Mouse (Mus musculus): ENCODE measurements around the gene BC034090.

The BC034090 gene

DNA sequence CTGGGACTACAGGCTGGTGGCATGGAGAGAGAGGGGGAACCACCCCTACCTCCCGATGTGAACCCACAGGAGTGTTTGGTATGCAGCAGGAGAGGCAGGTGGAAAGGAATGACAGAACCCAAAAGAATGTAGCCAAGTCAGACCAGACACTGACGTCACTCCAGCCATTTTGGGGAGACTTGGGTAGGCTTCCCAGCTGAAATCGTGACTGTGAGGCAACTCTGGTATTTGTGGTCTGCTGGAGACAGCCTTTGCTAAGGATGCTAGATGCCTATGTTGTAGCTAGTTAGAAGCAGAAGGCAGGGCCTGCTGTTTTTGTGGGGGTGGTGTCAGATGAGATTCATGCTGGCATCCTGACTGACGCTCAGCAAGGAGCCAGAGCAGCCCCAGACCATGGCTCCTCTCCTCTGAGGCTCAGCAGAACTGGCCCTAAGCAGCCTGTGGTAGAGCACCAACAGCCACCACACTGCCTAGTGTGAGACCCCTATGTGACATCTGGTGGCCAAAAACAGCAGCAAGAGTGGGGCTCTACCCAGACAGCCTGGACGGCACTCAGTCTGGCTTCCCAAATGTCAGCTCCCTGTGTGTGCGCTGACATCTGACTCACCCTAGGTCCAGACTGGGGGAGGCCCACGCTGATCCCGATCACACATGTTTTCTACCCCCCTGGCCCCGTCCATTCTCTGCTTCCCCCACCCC, 29.0 kb downstream of the BC034090 start:
- DNase-seq (ENCODE audit: low spot score): no peak

DNA sequence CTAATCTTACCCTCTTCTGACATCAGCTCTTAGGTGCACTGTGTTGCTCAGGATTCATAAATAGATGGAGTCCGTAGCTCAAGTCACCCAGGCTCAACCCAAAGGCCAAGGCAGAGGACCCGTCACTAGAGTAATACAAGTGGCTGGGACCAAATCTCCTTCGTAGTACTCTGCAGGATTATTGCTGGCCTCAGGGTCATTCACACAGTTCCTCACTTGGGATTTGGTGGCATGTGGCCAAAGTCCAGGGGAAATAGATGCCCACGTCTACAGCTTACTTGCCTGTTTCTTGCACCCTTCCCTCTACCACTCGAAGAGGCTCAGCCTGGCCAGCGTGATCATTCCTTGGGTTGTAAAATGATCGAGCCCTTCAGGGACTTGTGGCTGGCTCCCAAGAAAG, 30.3 kb downstream of the BC034090 start:
- no peak for DNase-seq (ENCODE audit: low spot score)

DNA sequence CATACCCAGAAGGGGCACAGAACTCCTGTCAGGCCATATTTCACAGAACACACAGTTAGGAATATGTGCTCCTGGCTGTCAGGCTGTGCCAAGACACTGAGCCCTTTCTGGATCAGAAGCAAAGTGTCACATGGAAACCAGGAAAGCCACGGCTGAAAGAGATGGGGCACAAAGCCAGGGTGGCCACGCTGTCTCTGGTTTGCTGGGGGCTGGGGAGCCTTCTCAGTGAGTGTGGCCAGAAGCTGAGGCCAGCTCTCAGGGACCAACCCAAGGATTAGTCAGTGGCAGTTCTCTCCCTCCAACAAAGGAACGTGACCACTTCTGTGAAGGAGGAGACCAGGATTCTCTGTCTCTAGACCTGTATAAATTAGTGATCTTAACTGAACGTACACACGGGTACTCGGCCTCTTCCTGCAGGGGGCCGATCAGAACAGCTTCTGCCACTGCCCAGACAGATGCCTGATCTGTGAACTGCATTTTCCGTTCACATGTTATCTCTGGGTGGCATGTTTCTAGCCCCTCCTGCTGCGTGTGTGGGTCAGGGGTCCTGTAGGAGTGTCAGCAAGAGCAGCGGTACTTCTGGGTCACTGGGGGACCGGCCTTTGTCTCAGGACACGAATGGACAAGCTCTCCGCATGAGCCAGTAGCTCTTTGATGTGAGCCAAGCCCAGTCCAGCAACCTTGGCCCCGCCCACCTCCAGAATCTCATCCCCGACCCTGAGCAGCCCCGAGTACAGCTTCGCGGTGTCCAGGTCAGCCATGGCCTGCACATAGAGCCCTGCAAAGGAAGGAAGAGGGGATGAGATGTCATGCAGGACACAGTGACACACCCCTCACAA, 31.1 kb downstream of the BC034090 start:
- DNase-seq (ENCODE audit: low spot score): no peak

DNA sequence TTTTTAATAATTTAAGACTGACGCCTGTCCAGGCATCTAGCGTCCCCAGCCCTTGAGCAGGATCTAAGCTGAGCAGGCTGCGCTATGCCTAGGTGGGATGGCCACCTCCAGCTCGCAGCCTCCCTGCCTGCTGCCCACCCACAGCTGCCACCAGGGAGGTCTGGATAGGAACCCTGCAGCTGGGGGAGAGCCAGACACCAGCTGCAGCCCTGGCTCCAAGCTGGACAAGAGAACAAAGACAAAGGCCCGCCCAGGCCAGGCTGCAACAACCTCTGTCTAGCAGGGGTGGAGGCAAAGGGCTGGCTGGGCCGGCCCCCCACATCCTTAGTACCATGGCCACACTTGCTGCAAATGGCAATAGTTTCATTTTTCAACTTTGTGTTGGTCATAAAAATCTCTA, 31.8 kb downstream of the BC034090 start:
- no peak for DNase-seq (ENCODE audit: low spot score)

GRCm38 (mm10) chr1:155212081-155212480, 32.2 kb downstream of the BC034090 start:
- no peak for DNase-seq (ENCODE audit: low spot score)

DNA sequence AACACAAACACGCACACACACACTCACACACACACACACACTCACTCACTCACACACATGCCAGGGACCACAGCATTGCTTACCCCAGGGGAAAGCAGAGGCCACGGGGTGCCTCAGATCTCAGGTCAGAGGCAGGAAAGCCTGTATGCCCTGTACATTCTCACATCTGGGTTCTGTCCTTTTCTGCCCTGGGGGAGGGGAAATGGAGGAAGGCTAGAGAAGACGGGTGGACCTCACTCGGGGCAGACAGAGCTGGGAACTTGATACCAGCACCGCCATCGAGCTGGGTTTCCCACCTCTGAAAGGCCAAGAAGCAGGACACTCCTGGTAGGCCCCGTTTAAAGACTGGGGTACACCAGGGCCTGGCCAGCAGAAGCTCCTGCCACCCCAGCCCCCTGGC, 33.2 kb downstream of the BC034090 start:
- DNase-seq (ENCODE audit: low spot score): no peak

DNA sequence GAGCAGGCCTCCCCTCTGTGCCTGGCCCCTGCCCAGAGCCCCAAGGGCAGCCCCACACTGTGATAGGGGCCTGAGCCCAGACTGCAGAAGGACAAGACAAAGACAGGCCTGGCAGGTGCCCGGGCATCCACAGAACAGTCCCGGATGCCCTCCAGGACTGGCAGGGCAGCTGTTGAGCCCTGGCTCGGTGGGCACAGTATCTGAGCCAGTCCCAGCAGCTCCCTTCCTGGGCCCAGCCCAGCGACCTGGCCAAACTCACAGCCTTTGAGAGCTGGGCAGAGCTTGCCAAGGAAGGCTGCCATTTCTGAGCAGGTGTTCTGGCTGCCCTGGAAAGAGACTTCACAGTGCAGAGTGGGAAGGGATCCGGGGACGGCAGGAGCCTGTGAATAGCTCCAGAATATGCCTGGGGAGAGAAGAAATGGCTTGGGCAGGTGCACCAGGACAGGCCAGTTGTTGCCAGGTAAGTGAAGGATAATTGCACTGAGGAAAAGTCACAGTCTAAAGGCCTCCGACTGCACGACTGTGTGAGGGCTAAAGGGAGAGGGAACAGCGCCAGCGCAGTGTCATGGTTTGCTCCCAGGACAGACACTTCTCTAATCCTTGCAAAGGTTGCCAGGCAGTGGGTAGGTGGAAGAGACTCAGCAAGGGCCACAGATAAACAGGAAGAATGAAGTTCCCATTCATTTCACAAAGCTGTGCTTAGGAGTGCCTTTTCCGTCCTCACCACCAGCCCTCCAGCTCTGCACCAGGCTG, 34.1 kb downstream of the BC034090 start:
- DNase-seq (ENCODE audit: low spot score): no peak

GRCm38 (mm10) chr1:155207859-155208258, 36.4 kb downstream of the BC034090 start:
- no peak for DNase-seq (ENCODE audit: low spot score)

DNA sequence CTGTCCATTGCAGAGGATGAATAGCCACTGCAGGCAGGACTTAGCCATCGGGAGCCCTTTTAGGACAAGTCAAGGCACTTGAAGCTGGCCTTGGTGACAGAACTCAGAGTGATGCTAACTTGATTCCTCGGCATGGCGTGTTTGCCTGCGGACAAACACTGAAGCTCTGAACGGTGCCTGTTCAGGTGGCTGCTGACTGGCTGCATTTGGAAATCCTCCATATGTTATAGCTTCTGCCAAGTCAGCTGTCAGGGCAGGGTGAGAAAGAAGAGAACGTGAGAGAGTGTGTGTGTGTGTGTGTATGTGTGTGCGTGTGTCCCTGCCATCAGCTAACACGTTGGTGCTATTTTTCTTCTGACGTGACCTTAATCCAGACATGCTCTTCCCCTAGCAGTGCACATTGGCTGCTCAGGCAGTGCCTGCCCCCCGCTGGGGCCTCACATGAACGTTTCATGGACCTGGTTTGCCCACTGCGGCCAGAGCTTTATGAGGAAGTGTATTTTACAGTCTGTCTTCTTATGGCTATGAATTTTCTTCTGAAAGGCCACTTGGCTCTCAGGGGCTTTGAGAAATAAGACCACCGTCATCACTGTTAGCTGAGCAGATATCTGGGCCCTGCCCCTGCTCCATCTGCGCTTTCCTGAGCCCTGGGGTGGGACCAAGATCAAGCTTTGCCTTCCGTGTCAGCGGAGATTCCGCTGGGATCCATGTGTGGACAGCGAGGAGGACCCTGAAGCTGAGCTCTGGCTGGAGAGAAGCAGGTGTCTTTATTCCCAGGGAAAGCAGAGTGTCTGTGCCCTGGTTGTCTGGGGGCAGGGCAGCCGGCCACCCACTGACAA, 38.2 kb downstream of the BC034090 start:
- DNase-seq (ENCODE audit: low spot score): no peak

GRCm38 (mm10) chr1:155205311-155205710, 38.9 kb downstream of the BC034090 start:
- DNase-seq (ENCODE audit: low spot score): no peak

GRCm38 (mm10) chr1:155204560-155205162, 39.6 kb downstream of the BC034090 start:
- no peak for DNase-seq (ENCODE audit: low spot score)

- no peak for DNase-seq (ENCODE audit: low spot score)
Observed at GRCm38 (mm10) chr1:155203954-155204353, 40.3 kb downstream of the BC034090 start.

- no peak for DNase-seq (ENCODE audit: low spot score)
Observed at GRCm38 (mm10) chr1:155203101-155203500, 41.1 kb downstream of the BC034090 start.

DNA sequence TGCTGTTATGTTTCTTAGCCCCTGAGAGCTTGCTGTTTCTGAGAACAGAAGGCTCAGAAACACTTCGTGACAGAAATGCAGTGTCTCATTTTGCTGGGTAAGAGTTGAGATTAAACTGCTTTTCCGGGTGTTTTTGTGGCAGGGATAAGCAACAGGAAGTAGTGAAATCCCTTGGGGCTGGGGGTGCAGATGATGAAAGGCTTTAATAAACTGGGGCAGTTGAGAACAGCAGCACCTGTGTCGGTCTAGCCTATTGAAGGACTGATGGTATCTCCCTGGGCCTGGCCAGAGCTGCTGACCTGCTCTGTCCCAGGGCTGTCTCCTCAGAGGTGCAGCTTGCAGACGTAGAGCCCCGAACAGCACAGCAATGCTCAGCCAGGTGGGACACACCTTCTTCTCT, 41.8 kb downstream of the BC034090 start:
- DNase-seq (ENCODE audit: low spot score): no peak

DNA sequence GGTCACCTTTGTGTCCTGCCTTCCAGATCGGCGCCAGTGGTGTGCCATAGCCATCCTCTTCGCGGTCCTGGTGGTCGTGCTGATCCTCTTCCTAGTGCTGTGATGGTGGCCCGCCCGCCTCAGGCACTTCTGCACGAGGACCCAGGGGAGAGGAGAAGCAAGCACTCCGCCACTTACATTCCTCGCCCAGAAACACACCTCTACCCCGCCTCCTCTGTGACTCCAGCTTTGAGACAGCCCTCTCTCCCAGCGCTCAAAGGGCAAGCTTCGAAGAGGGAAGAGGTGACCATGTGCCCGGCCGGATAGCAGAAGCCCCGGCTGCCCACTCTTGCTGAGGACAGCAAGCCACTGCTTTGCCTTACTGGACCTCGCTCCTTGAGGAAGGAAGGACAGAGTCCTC, 42.3 kb downstream of the BC034090 start:
- no peak for DNase-seq (ENCODE audit: low spot score)

DNA sequence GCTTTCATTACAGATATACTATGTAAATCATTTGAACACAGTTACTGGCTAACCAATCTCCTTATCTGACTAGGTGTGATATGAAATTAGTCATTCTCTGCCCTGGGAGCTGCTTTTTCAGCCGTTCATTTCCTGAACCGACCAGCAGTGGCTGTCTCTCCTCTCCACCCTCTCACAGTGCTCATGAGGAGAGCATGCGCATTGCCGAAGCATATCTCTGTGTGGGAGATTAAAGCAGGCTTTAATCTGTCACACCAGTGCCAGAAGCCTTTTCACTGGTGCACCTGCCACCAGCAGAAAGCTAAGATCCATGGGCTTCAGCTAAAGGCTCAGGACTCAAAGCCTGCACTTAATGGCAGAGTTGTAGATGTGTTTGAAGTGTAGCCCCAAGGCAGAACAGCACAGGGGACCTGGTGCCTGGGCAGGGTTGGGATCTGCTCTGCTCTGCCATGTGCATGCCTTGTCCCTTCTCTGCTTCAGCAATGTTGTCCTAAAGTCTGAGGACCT, 42.8 kb downstream of the BC034090 start:
- no peak for DNase-seq (ENCODE audit: low spot score)

DNA sequence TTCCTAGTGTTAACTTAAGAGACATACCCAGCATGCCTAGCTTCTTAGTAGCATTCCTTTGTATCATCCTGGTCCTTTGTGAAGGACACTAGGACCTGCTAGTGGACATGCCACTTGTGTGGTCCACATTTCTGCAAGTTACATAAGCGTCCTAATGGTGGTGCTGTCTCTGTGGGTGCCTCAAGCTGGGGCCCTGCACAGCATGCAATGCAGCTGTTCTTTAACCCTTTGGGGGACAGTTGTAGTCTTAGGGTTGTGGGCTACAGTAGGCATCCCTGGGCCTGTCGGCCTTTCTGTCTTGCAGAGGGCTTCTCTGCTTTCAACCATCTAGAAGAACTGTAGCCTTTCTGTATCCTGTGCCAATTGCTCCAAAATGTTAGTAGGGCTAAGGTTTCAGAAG, 43.3 kb downstream of the BC034090 start:
- no peak for DNase-seq (ENCODE audit: low spot score)

DNA sequence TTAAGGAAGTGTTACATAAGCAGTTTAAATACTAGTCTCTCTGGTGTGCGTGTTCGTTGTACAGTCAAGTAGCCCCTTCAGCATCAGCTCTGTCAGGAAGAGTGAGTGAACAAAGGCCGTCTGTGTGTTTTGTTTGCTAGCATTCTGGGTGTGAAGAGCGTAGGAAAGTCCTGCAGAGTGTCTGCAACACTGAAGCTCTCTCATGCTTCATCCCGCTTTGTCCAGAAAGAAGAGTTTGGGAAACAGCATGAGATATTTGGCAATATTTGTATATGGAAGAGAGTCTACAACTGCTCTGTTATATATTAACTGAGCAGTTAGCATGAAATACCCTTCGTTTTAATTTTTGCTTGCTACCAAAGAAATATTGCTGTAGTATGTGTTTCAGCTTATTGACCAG, 44.7 kb downstream of the BC034090 start:
- no peak for DNase-seq (ENCODE audit: low spot score)

- no peak for DNase-seq (ENCODE audit: low spot score)
Observed at GRCm38 (mm10) chr1:155196691-155197090, 47.6 kb downstream of the BC034090 start.

DNA sequence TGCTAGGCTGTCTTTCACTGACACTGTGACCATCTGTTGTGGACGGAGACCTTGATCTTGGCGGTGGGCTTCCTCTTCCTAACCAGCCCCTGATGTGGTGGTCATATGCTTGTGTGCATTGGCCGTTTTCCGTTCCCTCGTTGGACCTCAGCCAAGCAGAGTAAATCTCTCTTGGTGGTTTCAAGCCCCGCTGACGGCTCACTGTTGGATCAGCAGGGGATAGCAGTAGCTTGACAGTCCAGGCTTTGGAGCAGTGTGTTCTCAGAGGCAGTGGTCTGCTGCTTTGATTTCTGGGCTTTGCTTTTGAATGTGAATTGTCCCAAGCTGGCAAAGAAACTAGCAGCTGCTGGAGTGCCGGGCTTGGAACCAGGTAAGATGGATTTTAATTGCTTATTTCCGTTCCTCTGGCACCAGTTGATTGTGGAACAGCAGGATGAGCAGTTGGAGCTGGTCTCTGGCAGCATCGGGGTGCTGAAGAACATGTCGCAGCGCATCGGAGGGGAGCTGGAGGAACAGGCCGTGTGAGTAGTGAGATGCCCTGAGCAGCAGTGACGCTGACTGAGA, 51.4 kb downstream of the BC034090 start:
- no peak for DNase-seq (ENCODE audit: low spot score)

DNA sequence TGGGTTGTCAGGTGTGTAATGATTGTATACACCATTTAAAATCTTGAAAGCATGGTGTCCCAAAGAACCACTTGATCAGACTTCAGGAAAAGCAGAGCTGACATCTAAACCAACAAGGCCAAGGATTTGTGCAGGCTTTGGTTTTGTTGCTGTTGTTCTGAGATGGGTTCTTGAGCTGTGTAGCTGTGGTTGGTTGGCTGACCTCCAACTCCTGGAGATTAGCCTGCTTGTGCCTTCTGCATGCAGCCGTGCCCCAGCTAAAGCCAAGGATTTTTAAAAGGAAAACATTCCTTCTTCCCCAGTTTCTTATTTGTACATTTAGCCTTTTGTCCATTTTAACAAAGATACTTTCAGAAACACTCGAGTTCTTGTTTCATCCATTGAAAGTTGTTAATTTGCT, 52.6 kb downstream of the BC034090 start:
- DNase-seq (ENCODE audit: low spot score): no peak
